Mouse (Mus musculus): ENCODE measurements at regions not wholly inside any gene's neighbourhood (a gene's known extent, or its start where the extent isn't known, plus 50 kb on each side); places are given as distances from the start of the nearest gene placed in this dataset.

- no peak for DNase-seq
Observed at GRCm38 (mm10) chr16:12924668-12925067, 184.8 kb upstream of the Ercc4 start.

GRCm38 (mm10) chr16:12925931-12926330 lies 183.6 kb upstream of the Ercc4 start:
- no peak for DNase-seq

DNA sequence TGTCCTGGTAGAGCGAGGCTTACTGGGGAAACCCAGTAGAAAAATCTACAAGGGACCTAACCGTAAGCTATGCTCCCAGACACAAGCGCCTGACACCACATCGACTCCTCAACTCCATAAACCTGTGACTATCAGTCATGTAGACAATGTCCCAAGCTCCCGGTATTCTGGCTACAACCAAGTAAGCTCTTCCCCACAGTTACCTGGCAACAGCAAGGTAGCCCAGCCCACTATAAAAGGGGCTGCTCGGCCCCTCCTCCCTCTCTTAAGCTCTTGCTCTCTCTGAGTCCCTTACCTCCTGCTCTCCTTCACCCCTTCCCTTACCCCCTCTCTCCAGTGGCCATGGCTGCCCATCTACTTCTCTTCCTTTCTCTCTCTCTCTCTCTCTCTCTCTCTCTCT lies 178.4 kb upstream of the Ercc4 start:
- DNase-seq: no peak

- no peak for DNase-seq
Observed at GRCm38 (mm10) chr16:12932959-12933358, 176.5 kb upstream of the Ercc4 start.

DNA sequence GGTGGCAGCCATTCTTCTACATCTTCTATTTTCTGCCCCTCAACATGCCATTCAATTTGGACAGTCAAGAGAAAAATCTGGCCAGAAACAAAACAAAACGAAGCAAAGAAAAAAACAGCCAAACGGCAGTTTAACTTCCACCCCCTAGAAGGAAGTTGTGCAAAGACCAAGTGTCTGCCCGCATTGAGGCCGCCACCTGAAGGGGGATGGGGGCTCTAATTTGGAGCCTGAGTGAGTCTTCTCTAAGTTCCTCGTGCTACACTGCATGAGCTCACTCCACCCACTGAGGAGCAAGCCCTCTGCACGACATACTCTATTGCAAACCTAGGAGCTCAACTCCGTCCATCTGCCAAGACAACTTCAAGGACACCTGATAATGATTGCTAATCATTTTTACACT lies 174.9 kb upstream of the Ercc4 start:
- no peak for DNase-seq

DNA sequence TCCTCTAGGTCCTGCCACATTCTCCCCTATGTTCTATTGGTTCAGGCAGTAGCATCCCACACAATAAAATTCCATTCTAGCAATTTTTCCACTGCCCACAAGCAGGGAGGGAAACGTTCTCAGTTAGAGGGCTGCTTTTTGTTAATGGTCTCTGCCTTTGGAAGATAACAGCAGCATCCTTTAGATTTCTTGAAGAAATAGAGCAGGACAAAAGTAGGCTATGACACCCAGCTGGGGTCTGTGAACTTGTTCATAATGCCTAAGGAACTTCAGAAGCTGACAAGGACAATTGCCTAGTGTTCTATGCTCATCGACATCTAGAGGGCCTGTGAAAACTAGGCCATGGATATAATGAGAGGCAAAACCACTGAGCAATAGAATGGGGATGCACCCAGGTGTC lies 174.2 kb upstream of the Ercc4 start:
- DNase-seq: no peak

DNA sequence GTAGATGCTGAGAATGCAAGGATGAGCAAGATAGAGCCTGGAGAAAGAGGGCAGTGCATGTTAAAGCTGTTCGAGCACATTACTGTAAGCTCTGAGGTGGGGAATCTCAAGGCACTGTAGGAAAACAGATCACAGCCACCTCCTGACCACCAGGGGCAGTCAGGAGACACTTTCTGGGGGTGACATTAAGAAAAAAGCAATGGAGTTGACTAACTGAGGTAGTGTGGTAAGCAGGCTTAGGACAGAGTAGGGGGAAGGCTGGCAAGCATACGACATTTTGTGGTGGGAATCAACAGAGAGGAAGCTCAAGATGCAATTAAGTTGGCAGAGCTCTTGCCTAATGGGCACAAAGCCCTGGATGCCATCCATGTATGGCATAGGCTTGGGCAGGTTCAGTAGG lies 172.9 kb upstream of the Ercc4 start:
- no peak for DNase-seq

- no peak for DNase-seq
Observed at GRCm38 (mm10) chr16:12938563-12938962, 170.9 kb upstream of the Ercc4 start.

GRCm38 (mm10) chr16:12951176-12951575 lies 158.3 kb upstream of the Ercc4 start:
- no peak for DNase-seq

DNA sequence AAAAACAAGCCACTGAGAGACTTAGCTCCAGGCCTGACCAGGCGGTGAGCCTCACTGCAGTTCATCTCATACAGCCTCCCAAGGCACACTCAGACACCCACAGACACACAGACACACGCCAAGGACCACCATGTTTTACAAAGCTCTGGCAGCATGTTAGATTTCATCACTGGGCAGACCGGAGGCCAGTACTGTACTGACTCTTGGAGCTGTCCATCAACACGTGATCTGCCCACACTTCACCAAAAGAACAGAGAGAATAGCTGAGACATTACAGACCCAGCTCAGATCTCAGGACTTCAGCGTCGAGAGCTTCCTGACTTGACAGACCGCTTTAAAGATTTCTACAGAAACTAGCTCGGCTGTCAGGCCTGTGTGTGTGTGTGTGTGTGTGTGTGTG lies 155.5 kb upstream of the Ercc4 start:
- no peak for DNase-seq

GRCm38 (mm10) chr16:12956416-12956815 lies 153.1 kb upstream of the Ercc4 start:
- no peak for DNase-seq

DNA sequence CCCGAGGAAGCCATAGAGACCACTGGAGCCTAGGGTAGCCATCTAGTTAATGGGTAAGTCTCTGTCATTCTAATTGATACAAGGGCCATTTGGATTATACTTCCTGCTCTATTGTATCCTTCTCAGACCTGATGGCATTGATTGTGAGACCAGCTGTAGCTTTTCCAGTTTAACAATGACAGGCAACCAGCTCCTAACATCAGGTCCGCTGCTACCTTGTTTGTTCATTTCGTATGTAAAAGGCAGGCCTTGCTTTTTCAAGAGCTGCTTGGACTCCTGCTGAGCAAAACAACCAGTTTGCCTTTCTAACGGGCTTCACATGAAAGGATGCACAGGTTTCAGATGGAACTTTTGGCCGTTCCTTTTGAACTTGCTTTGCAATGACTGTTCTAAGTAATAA lies 148.6 kb upstream of the Ercc4 start:
- no peak for DNase-seq

DNA sequence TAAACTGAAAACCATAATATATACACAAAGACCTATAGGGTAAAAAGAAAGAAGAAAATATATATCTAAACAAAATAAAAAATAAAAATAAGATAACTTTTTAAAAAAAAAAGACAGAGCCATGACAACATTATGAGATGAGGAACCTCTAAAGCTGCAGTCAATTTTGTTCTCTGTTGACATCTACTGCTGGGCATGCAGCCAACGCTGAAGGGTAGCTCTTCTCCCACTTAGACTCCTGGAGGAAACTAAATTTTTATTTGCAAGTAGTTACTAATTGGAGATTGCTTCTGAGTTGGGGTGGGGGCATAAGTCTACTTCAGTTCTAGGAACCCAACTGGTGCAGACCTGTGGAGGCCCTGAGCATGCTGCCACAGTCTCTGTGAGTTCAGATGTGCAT lies 126.8 kb upstream of the Ercc4 start:
- DNase-seq: peak in 1 of 2 experiments; percentile 4

DNA sequence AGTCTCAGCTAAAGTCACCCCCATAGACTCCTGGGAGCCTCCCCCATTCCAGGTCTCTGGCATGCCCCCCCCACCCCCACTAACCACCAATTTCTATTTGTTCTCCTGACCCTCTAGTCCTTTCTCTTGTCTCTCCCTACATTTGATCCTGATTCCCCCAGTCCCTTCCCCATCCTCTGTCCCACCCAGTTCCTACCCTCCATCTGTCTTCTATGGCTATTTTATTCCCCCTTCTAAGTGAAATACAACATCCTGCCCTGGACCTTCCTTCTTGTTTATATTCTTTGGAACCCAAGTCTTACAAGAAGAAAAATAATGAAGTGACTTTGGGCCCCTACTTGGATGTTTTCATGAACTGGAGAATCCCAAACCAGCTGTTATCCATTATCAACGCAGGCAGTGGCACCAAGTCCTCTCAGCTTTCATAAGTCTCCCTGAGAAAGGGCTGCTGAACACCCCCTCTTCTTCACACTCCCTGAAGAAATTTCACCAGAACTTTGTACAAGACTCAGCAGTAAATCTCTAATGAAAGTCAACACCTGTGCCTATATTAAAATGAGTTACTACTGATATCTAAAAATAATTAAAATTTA lies 108.1 kb upstream of the Ercc4 start:
- no peak for DNase-seq

GRCm38 (mm10) chr16:13012863-13013262 lies 96.6 kb upstream of the Ercc4 start:
- DNase-seq: peak in 1 of 2 experiments; percentile 13

DNA sequence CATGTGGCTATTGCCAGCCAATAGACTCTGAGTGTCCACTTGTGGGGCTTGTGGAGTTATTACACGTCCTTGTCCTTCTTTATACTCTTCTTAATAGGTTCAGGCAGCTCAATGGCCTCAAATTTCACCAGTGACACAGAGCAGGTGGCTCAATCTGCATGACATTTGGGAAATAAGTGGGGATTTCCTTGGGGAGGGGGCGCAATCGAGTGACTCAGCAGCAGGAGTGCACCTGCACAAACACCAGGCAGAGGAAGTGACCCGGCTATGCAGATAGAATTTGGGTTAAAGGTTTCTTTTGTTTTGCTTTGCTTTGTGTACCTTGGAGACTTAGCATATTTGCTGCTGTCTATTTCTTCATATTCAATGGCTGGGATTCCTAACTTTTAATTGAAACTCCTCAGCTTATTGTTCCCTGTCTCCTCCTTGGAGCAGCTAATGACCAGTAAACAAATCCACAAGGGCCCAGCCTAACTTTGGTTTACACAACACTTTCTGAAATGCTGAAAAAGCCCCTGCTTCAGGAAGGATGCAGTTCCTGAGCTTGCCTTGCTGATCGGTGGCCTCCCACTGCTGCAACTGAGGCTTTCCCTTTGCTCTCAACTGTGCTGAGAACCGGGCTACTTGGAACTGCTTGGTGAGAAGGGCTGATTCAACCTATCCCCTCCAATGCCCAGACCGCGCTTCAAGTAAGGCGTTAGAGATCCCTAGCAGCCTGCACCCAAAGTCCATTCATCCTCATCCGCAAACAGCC lies 95.4 kb upstream of the Ercc4 start:
- no peak for DNase-seq

DNA sequence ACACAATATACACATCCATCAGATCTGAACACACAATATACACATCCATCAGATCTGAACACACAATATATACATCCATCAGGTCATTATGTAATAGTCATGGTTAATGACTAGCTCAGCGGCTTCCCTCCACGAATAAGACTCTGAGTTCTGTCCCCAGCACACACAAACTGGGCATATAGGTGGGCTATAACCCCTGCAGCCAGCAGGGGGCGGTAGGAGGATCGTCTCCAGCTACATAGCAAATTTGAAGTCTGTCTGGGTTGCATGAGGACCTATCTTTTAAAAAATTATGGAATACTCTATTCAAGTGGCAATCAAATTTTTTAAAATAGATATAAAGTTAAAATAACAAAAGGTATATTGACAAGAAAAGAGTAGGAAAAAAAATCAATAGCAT lies 86.6 kb upstream of the Ercc4 start:
- DNase-seq: peak; percentile 42 to 57

- DNase-seq: no peak
Observed at GRCm38 (mm10) chr16:13025393-13025792, 84.1 kb upstream of the Ercc4 start.

DNA sequence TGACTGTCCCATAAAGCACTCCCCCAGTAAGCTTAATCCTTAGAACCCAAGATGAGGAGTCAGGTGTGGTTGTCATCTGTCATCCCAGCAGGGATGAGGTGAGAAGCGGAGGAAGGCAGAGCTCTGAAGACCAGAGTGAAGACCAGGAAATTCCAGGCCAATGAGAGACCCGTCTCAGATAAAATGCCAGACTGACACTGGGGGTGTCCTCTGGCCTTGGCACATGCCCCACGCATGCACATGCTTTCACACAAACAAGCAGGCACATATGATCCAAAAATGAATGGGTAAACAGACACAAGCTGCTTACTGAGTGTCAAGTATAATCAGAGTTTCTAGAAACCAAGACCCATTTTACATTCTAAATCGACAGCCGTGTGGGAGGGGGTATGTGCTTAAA lies 75.3 kb upstream of the Ercc4 start:
- DNase-seq: no peak

DNA sequence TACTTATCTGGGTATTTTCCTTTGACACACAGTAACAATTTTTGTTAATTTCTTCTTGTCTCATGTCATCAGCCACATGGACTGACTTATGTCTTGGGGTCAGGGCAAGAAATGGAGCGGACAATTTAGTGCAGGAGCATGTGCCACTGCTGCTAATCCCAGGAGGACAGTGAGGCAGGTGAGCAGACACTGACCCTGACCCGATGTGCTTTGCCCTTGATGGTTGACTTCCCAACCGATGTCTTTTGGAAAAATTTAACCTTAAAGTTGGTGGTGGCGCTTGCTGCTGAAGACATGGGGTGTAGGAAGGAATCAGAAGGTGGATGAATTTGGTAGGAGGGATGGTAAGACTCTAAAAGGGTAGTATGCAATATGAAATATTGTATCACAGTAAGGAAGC lies 72.9 kb upstream of the Ercc4 start:
- peak; percentile 30 to 63 for DNase-seq

GRCm38 (mm10) chr16:13040312-13041100 lies 69.0 kb upstream of the Ercc4 start:
- peak; percentile 49 to 51 for DNase-seq

- DNase-seq: peak; percentile 21 to 56
Observed at GRCm38 (mm10) chr16:13041356-13041755, 68.1 kb upstream of the Ercc4 start.

DNA sequence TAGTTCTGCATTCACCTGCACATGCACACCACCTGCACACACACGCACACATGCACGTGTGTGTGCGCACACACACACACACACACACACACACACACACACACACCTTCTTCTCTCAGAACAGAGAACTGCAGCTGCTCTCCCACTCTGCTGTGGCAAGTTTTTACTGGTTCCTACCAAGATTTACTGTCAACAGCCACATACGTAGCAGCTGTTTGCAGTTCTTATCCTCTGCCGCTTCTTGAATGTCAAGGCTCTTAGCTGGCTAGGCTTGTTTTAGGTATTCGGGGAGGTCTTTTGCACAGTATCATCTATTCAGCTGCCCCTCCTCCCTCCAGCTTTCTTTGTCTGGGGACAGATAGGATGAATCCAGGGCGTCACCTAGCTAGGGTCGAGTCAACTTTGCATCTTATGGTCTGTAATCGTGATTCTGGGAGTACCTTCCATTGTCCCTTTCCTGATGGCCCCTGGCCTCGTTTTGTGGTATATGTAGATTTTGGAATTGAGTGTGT lies 64.3 kb upstream of the Ercc4 start:
- no peak for DNase-seq
